Mouse (Mus musculus) CD4-positive, CD25-positive, alpha-beta regulatory T cell, adult 4 months (primary cell): Measurements from ENCODE around the gene Ifnar1. TPM values are rescaled to one million over a fixed set of nuclear protein-coding genes. Genes with fewer than 3 reads are reported as not detected.

ENCODE experiments used
- ATAC-seq: one replicate; pipeline ENCODE4 v1.8.0; 2017
- polyA plus RNA-seq, 2 experiments: library from polyadenylated mRNA; unstranded; fragments of 100-300 nt; shearing (Covaris generic); gene quantifications; one replicate each; pipeline ENCODE4 v1.2.1; 2017

Gene Ifnar1
- polyA plus RNA-seq, 2 experiments from 2014 or later = 86.0 to 120 TPM

DNA sequence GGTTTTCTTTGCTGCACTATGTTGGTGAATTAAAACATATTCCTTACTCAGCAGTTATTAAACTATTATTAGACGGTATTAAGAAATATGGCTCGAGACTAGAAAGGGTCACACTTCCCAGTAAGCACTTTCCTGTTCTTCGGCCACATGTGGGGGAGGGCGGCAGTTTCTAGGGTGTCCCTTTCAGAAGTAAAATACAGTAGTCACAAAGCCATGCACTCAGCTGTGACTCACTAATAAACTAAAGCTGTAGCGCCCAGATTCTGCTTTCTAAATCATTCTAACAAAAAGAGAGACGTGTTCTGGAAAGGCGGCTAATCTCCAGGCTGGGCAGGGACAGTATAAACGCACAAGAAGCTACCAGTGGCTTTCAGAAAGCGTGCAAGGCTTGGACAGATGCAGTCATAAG is 23.3 kb upstream of the Ifnar1 start:
- no peak for ATAC-seq

DNA sequence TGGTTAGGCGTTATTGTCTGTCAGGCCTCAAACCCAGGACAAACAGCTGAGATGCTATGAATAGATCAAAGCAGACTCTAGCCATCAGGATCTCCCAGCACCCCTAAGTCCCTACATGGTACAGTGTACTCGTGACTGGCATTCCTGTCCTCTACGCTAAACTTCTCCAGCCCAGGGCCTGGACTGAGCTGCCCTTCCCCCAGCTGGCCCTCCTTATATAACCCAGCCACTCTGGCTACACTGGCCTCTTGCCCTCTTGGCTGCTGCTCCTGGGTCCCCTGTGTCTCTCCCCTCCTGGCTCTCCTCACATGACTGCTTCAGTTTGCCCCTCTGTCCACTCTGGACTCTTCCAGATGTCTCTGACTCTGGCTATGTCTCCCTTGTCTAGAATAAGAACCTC is 22.4 kb upstream of the Ifnar1 start:
- no peak for ATAC-seq

DNA sequence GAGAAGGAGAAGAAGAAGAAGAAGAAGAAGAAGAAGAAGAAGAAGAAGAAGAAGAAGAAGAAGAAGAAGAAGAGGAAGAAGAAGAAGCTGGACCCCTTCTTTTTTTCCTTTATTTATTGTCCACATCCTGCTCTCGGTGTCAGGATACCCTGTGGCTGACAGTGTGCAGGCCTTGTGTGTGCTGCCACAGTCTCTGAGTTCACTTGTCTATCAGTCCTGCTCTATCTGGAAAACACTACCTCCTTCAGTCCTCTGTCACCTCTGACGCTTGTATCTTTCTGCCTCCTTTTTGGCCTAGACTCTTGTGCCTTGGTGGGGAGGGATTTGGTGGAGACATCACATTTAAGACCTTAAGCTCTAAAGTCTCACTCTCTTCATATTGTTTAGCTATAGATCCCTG is 21.6 kb upstream of the Ifnar1 start:
- no peak for ATAC-seq

DNA sequence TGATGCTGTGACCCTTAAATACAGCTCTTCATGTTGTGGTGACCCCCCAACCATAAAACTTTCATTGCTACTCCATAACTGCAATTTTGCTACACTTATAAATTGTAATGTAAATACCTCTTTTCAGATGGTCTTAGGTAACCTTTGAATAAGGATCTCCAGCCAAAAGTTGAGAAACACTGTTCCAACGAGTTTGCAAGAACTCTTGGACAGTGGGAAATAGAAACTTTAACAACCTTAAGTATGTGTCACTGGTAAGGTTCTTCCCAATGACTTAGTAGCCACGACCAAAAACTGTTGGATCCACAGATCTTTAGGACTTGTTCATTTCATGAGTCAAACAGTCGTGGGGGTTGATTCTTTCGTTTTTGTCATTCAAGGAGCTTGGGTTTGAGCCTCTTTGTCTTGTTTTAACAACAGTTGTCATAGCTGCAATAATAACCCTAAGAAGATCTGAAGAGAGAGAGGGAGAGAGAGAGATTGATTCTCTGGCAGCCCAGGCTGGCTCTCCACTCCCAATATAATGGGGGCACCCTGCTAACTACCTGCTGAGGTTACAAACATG is 21.1 kb upstream of the Ifnar1 start:
- ATAC-seq = no peak

DNA sequence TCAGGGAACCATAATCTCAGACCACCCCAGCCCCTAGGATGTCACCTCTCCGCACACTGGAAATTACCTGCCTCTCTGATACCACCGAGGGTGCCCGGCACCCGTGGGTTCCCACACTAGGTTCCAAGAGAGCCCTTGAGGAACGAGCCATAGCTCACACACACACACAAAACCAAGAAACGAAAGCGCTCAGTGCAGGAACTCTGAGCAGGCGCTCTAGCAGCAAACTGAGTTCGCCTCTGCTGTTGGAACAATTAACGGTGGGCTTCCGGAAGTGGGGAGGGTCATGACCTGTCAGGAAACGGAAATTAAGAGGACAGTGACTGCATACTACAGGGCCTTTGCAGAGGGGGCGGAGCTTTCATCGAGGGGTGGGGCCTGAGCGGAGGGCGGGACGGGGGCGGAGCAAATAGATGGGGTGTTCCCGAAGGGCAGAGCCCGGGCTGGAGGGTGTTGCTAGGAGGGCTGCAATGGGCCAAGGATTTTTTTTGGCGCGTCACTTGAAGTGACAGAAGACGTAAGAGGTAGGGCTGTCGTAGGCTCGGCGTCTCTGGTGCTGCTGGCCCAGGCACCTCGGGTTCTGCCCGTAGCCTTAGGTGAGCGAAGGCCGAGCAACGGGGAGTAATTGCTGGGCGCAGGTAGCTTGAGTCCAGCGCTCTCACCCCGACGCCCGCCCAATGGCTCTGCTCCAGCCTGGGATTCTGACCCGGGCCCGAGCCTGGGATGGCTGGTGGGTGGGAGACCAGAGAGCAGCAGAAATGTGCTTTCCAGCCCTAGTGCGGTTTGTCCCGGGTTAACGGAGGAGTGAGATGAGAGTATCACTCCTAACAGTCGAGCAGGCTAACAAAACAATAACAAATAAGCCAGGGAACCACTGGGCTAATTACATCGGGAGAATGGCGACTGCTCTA is 20.2 kb upstream of the Ifnar1 start:
- ATAC-seq = peak; percentile 75

DNA sequence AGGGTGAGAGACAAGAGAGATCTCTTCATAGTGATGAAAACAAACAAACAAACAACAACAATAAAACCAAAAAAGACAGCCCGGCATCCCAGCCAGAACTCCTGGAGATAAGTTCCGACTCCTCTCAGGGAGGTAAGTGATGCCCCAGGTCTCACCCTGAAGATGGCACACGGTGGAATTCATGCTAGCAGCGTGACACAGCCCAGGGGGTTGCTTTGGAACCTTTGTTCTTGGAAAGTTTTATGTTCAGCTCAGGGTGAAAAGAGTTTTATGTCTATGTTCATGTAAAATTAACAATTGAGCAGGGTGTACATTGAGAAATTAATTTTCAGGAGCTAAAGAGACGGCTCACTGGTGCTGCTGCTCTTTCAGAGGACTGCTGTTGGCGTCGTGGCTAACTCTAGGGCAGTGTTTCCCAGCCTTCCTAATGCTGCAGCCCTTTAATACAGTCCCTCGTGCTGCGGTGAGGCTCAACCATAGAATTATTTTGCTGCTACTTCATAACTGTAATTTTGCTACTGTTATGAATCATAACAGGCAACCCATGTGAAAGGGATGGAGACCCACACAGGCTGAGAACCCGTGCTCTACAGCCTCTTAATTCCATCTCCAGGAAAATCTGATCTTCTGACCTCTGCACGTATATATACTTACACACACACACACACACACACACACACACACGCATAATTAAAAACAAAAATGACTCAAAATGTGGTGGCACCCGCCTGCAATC is 19.4 kb upstream of the Ifnar1 start:
- ATAC-seq = no peak

- peak; percentile 48 for ATAC-seq
Observed at GRCm38 (mm10) chr16:91466566-91466965, 18.5 kb upstream of the Ifnar1 start.

DNA sequence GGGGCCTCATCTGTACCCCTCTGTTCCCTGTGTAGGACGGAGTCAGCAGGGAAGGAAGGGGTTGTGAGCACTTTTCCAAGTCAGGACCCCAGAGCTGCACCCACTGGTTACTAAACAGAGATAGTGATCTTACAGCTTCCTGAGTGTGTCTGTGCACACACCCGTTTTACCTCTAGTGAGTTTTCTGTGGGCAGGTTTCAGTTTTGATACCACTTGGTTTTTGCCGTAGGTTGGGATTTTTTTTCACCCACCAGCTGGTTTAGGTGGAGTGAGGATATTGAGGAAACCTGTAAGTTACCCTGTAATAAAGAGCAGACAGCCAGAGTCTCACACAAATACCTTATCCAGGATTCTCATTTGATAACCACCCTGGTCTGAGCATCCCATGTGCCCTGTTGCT is 14.6 kb upstream of the Ifnar1 start:
- peak; percentile 57 for ATAC-seq

DNA sequence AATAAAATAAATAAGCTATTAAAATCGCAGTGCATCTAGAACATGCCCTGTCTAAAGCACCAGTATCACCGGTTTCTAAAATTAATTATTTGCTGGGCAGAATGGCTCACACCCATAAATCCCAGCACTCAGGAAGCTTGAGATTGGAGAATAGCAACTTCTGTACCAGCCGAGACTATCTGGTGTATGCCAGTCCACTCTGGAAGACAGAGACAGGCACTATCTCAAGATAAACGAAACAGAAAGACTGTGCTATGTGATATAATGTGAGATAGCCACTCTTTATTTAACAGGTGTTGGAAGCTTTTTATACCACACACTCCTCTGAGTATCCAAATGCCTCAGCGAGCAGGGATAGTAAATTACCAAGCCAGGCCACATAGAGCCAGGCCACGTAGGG is 13.6 kb upstream of the Ifnar1 start:
- ATAC-seq = no peak

- ATAC-seq = peak; percentile 98
Observed at GRCm38 (mm10) chr16:91475753-91476152, 9.3 kb upstream of the Ifnar1 start.

DNA sequence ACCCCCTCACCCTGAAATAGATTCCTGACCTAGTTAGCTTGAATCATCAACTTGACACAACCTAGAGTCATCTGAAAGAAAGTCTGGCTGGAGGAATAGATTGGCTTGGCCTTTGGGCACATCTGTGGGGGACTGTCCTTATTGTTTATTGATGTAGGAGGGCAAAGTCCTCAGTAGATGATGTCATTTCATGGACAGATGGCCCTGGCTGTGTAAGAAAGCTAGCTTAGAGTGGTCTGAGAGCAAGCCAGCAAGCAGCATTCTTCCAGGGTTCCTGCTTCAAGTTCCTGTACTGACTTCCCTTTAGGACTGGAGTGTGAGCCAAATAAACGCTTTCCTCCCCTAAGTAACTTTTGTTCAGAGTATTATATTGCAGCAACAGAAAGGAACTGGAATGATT is 7.0 kb upstream of the Ifnar1 start:
- no peak for ATAC-seq

GRCm38 (mm10) chr16:91480517-91480916 is 4.5 kb upstream of the Ifnar1 start:
- ATAC-seq = no peak

- peak; percentile 26 for ATAC-seq
Observed at GRCm38 (mm10) chr16:91484387-91484786, 651 bp upstream of the Ifnar1 start.

DNA sequence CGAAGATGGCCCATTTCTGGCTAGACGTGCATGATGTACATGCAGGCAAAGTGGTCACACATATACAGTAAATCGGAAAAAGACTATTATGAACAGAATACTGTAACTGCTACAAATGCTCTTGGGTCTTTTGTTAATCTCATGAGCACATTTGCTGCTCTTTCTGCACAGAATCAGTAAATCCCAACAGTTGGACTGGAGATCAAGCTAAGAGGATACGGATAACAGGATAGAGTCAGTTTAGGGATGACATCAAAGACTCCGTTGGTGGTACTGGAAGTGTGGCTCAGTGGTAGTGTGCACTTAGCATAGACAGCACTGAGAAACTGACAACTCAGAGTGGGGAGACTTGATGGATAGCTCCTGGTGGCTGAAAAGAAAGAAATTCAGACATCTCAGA is 803 bp downstream of the Ifnar1 start:
- no peak for ATAC-seq

DNA sequence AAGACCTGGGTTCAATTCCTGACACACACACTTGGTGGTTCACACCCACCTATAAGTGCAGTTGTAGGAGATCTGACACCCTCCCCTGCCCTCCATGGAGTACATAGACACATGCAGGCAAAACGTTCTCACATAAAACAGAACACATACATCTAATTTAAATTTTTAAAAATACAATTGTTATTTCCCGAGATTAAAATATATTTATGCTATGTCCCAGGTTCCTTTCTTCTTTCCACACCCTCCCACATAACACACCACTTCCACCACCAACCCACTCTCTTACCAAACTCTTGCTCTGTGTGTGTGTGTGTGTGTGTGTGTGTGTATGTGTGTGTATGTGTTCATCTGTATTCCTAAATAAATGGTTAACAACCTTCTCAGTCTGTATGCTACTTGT is 3.0 kb downstream of the Ifnar1 start:
- ATAC-seq = no peak

DNA sequence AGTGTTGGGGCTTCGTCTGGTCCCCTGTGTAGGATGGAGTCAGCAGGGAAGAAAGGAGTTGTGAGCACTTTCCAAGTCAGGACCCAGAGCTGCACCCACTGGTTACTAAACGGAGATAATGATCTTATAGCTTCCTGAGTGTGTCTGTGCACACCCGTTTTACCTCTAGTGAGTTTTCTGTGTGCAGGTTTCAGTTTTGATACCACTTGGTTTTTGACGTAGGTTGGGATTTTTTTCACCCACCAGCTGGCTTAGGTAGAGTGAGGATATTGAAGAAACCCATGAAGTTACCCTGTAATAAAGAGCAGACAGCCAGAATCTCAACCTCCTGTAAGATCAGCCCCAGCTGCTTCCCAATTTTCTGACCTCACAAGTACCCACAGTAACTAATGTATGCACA is 5.9 kb downstream of the Ifnar1 start:
- peak; percentile 86 for ATAC-seq

DNA sequence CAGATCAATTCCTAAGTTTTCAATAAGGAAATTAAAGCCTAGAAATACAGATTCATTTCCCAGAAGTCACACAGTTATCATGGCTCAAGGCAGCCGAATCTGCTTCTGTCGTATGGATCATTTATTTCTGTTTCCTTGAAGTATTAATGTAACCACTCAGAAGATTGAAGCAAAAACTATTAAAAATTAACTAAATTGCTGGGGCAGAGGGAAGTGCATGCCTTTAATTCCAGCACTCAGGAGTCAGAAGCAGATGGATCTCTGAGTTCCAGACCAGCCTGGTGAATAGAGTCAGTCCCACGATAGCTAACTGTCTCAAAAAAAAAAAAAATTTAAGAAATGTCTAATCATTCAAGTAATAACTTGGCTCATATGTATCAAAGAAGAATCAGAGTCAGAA is 6.4 kb downstream of the Ifnar1 start:
- no peak for ATAC-seq

DNA sequence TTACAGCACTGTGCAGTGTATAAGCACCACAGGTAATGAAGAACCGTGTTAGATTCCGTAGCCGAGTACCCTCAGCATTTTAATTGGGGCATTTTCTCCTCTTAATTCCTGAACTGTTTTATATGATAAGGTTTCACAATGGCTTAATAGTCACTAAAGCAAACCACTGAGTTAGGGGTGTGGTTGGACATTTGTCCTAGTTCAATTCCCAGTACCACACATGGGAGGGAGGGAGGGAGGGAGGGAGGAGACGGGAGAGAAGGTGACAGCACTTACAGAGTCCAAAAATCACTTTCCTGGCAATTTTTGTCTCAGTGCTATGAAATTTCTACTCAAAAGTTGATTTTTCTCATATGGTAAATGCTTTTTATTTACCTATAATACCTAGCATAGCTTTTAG is 10.5 kb downstream of the Ifnar1 start:
- no peak for ATAC-seq

DNA sequence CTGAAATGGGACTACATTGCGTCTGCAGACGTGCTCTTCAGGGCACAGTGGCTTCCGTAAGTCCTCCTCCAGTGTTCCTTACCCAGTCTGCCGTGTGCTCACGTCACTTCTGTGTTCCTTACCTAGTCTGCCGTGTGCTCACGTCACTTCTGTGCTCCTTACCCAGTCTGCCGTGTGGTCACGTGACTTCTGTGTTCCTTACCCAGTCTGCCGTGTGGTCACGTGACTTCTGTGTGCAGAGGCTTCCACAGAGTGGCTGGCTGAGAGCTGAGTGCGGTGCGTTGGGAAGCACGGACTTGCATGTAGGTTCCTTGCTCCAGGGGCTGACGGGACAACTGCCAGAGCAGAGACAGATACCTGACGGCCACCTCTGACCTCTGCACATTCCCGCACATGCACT is 11.2 kb downstream of the Ifnar1 start:
- ATAC-seq = no peak

- ATAC-seq = no peak
Observed at GRCm38 (mm10) chr16:91496766-91497165, 11.7 kb downstream of the Ifnar1 start.

GRCm38 (mm10) chr16:91498041-91498440 is 13.0 kb downstream of the Ifnar1 start:
- ATAC-seq = no peak

DNA sequence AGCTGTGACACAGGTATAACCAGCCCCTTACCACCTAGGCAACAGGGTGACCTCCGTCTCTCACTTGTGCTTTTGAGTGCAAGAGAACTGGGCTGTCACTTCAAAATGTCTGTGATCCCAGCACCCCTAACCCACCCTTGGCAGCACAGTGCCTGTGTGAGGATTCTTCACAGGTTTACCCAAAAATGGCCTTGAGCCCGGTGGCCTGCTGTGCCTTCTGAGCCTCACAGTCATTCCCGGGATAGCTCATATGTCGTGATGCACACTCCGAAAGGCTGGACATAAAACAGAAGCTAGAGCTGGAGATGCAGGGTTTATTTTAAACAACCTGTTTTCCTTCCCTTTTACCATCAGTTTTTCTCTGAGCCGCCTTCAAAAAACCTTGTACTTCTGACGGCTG is 19.7 kb downstream of the Ifnar1 start:
- ATAC-seq = no peak

- no peak for ATAC-seq
Observed at GRCm38 (mm10) chr16:91505116-91505601, 20.1 kb downstream of the Ifnar1 start.

- ATAC-seq = no peak
Observed at GRCm38 (mm10) chr16:91506396-91506795, 21.4 kb downstream of the Ifnar1 start.
